Mouse (Mus musculus) olfactory bulb, adult 2 months (tissue): ENCODE measurements around the gene Cyp4f39. TPM values are rescaled to one million over a fixed set of nuclear protein-coding genes. Genes with fewer than 3 reads are reported as not detected.
"Not testable (repeated sequence)": the region's sequence is repeated elsewhere in the genome, so short reads cannot be mapped to it uniquely, and the experiment has no call there.

Source experiments
- H3K27ac ChIP-seq: fragments of 200-500 bp; 2 replicates; pipeline ENCODE4 v1.5.1; 2012; ENCODE audit warnings: low read depth, low read length; ENCODE audit not compliant: insufficient read depth
- H3K4me1 ChIP-seq: fragments of 200-500 bp; 2 replicates; pipeline ENCODE4 v1.6.1; 2012; ENCODE audit warnings: low read length; ENCODE audit not compliant: control insufficient read depth, insufficient read depth
- H3K4me3 ChIP-seq: fragments of 200-500 bp; 2 replicates; pipeline ENCODE4 v1.5.1; 2012; ENCODE audit warnings: mild to moderate bottlenecking, low read depth, low read length, moderate library complexity; ENCODE audit not compliant: insufficient read depth
- CTCF ChIP-seq: fragments of 200-500 bp; IDR thresholded peaks from 2 replicates; pipeline ENCODE4 v1.5.1; 2012; ENCODE audit warnings: low read depth, mild to moderate bottlenecking, low read length, moderate library complexity; ENCODE audit not compliant: insufficient read depth
- POLR2A ChIP-seq: fragments of 200-500 bp; IDR thresholded peaks from 2 replicates; pipeline ENCODE4 v1.6.1; 2012; ENCODE audit warnings: mild to moderate bottlenecking, low read depth, low read length, moderate library complexity; ENCODE audit not compliant: insufficient read depth
- WGBS: fragments of 180-500 bp; shearing (Covaris S2); methylation state at CpG from one replicate; pipeline ENCODE4 v1.1.7; 2018; 5-methylcytosine and 5-hydroxymethylcytosine counted together
- polyA plus RNA-seq: library from polyadenylated mRNA; stranded (reverse); fragments of >200 nt; gene quantifications from 2 replicates; pipeline ENCODE4 v1.2.4, GENCODE M21; 2012; ENCODE audit warnings: low replicate concordance; ENCODE audit not compliant: missing spikeins, insufficient read depth, insufficient read length

Cyp4f39 gene
- polyA plus RNA-seq, 1 experiment, result not detected

GRCm38 (mm10) chr17:32534068-32534467 is 81.5 kb downstream of the Cyp4f39 start:
- no peak overlapping the region for H3K4me3 ChIP-seq
- no peak for TF ChIP-seq CTCF
- TF ChIP-seq POLR2A, result no peak
- H3K27ac ChIP-seq, result no peak overlapping the region
- peaks cover 5% of the 10 kb centered on the region for H3K4me1 ChIP-seq
- 83% methylated on average over 6 of the region's 6 CpGs for WGBS

DNA sequence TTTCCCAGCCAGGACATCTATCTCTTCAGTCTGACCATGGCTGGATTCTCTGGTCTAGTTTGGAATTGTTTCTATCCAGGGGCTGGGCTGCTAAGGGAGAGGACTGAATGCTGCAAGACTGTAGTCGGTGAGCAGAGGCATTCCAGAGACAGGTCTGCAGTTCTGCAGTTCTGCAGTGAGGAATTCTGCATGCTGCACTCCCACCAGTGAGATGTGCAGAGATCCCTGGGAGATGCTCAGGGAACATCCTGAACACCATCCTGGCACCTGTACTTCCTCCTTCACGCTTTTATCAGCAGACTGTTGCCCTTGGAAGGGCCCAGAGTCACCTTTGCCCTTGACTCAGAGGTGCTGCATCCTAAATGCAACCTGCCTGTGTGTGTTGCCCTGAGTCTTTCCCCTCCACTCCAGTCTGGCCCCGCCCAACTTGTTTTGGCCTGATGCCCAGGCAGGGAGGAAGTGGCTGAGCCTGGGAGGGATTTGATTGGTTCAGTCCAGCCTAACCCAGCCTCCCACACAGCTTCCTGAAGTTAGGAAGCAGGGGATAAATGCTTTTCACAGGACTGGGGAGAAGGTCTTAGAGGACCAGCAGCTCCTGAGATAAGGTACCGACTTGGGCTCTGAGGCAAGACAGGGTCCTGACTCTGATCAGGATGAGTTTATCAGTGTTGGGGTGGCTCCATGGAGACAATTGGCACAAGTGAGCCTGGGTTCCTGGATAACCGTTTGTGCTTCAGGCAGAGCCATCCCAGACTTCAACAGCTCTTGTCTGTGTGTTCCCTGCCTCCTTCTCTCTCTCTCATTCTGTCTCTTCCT is 83.7 kb downstream of the Cyp4f39 start, which contains the start of gene Cyp4f16:
Gene Cyp4f16, plus strand, starts transcription at position 508 of the 816 bp plus-strand sequence.
- H3K27ac ChIP-seq, H3K4me1 ChIP-seq: not testable (repeated sequence)
- WGBS, result 8% methylated on average over 5 of the region's 5 CpGs
- peak within 1 kb of the TSS; percentile 43 for H3K4me3 ChIP-seq

DNA sequence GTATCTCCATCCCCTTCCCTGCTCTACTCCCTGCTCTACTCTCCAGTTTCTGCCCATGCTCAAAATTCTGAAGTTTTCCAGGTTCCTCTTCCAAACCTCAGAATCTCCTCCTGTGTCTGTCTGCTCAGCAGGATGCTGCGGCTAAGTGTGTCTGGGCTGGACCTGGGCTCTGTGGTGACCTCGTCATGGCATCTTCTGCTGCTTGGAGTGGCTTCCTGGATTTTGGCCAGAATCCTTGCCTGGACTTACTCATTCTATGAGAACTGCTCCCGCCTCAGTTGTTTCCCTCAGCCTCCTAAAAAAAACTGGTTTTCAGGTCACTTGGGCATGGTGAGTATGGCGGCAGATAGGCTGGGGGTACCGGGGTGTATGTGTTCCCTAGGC is 84.3 kb downstream of the Cyp4f39 start:
- peaks cover 5% of the 10 kb centered on the region for H3K4me1 ChIP-seq
- no peak overlapping the region for H3K27ac ChIP-seq
- no peak for TF ChIP-seq POLR2A
- WGBS, result 44% methylated on average over 5 of the region's 5 CpGs
- H3K4me3 ChIP-seq, result peak overlapping the region; percentile 43

Other genes starting within 250 kb of the Cyp4f39 start
- gene Brd4, start 168.0 kb upstream of the Cyp4f39 start, polyA plus RNA-seq, result not detected in 2 replicates
- gene Akap8, start 131.5 kb upstream of the Cyp4f39 start, polyA plus RNA-seq, result 141 TPM in 1 of 2 replicates, not detected in the other
- gene Akap8l, start 102.1 kb upstream of the Cyp4f39 start, polyA plus RNA-seq, result not detected in 2 replicates
- gene Wiz, start 63.3 kb upstream of the Cyp4f39 start, polyA plus RNA-seq, result not detected in 2 replicates
- 242 TPM in 1 of 2 replicates, not detected in the other for gene Rasal3, start 49.1 kb upstream of the Cyp4f39 start, polyA plus RNA-seq
- not detected in 2 replicates for gene Pglyrp2, start 28.6 kb upstream of the Cyp4f39 start, polyA plus RNA-seq
- not detected in 2 replicates for gene Cyp4f17, start 53.3 kb downstream of the Cyp4f39 start, polyA plus RNA-seq
- gene Cyp4f16, start 83.8 kb downstream of the Cyp4f39 start, polyA plus RNA-seq, result not detected in 2 replicates
- gene Cyp4f37, start 168.6 kb downstream of the Cyp4f39 start, polyA plus RNA-seq, result not detected in 2 replicates
- gene Cyp4f40, start 206.2 kb downstream of the Cyp4f39 start, polyA plus RNA-seq, result not detected in 2 replicates
- gene Cyp4f15, start 232.9 kb downstream of the Cyp4f39 start, polyA plus RNA-seq, result not detected in 2 replicates